Mouse (Mus musculus): ENCODE results near the gene Smbd1. TPM values are rescaled to one million over a fixed set of nuclear protein-coding genes. Genes with fewer than 3 reads are reported as not detected.

The Smbd1 gene
- polyA plus RNA-seq, 3 experiments from 2014 or later, result not detected

DNA sequence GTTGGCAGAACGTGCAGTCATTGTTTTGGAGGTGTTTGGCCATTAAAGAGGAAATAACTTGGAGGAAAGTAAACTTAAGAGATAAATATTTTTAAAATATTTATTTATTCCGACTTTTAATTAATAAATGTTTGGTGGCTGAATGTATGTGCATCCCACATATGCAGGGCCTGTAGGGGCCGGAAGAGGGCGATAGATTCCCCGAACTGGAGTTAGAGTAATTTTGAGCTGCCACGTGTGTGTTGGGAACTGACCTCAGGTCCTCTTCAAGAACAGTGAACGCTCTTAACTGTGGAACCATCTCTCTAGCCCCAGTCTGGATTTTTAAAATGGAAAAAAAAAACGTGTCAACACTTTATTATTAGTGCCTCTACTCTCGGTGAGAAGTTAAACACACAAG is 3.1 kb upstream of the Smbd1 start:
- no peak for ATAC-seq

DNA sequence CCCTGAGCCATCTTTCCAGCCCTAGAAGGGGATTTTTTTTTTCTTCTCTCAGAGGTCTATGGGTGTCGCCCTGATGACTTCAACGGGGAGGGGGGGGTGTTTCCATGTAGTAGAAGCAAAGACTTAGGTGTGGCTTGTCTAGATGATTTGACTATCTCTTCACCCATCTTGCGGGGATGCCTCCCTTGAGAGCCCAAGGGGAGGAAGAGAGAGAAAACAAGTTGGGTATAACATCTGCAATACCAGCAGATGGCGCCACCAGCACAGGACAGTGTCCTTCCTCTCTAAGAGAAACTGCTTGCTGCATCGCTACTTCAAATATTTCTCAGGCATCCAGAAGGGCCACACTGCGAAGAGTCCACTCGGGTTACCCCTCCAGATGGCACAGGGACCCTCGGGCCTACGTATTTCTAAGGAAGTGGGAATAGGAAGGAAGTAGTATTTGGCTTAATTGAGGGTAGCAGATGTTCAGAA is 2.6 kb upstream of the Smbd1 start:
- ATAC-seq, result peak; percentile 97

DNA sequence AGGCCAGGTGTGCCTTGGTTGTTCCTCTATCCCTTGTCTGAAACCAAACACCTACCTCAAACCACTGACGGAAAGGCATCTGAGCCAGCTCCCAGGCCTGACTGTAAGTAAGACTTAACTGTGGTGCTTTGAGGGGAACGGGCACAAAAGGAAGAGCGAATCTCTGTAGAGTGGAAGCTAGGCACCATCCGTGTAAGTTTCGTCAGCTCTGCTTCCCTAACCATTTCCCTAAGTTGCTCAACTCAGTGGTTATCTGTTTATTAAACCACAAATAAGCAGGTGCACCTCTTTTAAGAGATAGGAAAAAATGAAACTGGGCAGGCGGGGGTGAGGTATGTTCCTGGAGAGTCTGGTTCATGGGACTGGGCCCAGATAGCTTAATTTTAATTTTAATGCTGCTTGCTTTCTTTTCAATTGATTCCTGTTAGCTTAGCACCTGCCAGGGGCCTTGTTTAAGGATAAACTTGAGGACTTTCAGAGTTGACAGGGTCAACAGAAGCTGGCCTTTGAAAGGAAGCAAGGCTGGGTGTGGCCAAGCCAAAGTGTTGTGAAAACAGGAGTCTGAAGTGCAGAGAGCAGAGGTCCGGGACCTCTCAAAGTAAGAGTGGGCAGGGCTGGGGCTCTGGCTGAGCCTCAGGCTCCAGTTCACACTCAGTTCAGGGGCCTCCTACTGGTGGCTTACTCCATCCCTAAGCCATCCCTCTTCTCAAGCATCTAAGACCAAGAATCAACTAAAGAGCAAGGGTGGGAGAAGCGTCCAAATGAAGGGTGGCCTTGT is 2.7 kb downstream of the Smbd1 start:
- ATAC-seq, result no peak

DNA sequence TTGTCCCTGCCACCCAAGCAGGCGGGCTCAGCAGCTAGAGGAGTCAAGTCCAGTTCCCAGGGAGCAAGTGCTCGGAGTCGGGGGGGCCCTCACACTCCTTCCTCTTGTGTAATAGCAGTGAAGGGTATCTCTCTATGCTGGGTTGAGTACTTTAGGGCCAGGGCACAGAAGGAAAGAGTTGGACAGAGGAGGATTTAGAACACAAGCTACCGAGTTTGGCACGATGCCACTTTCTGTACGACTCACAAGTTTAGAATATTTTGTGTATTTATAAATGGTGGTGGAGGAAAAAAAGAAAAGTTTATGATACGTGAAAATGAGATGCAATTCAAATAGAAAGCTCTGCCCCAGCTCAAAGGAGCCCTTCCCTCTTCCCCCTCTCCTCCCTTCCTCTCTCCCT is 5.1 kb downstream of the Smbd1 start:
- no peak for ATAC-seq

DNA sequence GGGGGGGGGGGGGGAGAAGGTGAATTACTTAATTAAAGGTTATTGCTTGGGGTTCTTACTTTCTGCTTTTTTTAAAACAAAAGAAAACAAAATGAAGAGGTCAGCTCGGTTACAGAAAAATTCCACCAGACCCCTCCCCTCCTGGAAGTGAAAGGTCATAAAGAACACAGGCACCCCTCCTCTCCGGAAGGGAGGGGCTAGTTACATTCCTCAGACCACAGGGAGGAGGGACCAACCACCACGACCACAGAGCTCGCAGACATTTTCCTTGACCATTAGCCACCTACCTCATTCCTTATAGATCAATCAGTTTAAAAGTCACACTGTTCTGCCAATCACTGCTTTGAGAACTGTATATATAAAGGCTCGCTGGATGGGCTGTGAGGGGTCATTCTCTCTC is 6.4 kb downstream of the Smbd1 start:
- no peak for ATAC-seq

DNA sequence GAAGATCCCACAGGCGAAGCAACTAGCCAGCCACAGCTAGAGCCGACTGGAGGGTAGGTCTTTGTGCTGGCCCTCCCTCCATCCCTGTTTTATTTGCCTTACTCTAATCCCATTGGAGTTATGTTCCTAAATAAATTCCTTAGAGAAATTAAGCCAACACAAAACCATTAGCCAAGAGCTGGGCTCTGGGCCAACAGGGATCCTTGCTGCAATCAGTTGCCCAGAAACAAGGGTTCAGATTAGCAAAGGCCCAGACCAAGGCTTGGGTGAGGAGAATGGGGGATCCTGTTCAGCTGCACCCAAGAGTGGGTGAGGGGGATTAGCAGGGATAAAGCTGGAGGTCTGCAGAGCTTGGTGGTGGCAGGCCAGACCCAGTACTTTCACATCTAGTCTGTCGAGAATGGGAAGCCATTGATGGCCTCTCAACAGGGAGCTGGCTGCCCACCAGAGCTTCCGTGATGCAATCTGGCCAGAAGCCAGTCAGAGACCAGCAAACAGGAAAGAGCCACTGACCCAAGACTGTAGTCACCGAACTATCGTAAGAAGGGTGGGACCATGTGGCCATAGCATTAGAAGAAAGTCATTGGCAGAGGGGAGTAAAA is 6.9 kb downstream of the Smbd1 start:
- no peak for ATAC-seq

DNA sequence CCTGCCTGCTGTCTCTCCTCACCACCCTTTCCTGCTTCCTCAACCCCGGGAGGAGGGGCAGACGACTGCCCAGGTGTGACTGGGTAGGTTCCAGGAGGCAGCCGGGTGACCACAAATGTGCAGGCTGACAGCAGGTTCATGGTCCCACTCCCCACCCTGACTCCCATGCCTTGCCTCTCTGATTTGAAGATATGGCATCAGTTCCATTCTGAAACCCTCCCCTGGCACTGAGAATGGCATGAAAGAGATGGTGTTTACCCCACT is 12.9 kb downstream of the Smbd1 start, which contains the start of gene Muc20:
Gene Muc20, minus strand, starts transcription at position 10 of the 264 bp plus-strand sequence.
- no peak for ATAC-seq

DNA sequence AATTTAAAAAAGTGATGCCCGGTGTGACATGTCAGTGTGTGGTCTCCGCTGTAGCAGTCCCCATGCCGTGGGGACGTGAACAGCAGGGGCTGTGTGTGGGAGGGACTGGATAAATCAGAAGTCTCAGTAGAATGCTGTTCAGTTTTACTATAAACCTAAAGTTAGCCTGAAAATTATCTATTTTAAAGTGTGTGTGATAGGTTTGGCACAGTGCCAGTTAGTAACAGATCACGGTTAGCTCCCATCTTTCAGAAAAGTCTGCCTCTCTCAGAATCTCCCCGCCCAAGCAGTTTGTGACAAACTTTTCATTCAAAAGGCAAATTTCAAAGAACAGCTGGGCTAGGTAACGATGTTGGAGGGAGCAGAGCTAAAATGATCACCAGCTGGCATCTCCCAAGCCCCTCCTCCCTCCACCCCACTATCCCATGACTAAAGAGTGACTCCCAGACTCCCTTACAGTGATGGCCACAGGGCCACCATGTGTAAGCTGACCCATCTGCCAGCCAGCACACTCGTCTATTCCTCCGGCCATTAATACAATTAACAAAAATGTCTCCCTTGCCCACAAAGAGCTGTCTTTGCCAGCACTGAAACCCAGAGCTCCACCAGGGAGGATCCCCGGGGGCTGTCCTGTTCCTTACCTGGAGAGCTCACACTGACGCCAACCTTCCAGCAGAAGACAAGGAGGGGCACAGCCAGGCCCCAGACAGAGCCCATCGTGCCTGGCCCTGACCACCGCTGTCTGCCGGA is 13.4 kb downstream of the Smbd1 start:
- ATAC-seq, result no peak

DNA sequence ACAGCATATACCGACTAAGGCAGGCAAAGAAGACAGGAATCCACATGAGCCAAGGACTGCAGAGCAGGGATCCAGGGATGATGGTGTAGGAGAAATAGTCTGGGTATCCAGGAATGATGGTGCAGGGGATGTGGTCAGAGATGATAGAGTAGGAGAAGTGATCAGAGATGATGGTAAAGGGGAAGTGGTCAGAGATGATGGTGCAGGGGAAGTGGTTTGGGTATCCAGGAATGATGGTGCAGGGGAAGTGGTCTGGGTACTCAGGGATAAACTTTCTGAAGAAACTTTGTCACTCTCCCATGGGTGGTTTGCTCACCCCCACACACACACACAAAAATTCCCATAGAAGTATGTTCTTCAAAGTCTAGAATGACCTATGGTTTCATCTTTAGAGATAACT is 15.1 kb downstream of the Smbd1 start:
- ATAC-seq, result no peak

DNA sequence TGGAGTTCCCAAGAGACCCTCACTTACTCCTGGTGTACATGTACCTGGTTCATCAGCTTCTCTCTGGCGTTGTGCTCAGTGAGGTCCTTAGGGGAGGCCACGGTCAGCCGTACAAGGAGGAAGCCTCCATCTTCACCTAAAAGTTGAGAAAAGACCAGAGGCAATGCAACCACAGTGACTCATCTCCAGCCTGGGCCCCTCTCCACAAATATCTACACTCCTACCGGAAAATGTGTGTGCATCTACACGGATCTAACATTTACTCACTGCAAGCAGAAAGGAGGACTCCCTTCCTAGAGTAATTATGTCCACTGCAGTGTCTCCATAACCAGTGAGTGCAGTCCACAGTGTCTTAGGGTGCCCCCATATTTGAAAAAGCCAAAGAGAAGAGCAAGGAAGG is 20.2 kb downstream of the Smbd1 start:
- ATAC-seq, result no peak

DNA sequence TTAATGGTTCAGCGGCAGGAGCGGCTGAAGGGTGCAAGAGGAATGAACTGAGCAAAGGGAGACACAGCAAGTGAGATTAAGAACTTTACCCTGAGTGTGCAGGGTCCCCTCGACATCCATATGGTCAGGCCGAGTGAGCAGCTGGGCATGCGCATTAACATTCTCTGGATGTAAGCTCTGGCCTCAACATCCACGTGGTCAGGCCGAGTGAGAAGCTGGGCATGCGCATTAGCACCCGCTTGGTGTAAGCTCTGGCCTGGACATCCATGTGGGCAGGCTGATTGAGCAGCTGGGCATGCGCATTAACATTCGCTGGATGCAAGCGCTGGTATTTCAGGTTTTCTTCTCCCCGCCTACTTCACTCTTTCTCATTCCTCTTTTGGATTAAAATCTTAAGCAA is 25.4 kb downstream of the Smbd1 start:
- no peak for ATAC-seq

DNA sequence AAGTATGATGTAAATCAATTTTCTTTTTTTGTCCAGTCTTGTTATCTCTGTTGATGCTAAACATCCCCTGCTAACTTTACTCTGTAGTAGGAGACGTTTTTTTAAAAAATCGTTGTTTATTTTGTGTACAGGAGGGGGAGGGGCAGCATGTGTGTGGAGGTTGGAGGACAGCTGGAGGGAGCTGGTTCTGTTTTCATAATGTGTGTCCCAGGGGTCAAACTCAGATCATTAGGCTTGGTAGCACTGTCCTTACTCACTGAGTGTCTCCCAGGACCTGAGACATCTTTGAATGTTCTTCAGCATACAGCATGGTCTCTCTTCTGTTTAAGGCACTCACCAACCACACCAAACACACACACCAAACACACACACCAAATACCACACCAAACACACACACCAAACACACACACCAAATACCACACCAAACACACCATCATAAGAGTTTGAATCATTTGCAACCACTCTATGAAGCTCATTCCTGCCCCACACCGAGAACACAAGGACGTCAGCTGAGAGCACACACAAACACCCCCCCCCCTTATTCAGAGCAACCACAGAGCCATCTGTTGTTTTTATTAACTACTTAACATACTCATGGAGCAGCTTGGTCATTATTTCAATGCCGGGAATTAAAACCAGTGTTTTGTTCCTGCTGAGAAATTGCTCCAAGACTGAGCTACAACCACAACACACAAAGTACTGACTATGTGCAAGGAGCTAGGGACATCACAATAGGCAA is 26.8 kb downstream of the Smbd1 start:
- no peak for ATAC-seq

DNA sequence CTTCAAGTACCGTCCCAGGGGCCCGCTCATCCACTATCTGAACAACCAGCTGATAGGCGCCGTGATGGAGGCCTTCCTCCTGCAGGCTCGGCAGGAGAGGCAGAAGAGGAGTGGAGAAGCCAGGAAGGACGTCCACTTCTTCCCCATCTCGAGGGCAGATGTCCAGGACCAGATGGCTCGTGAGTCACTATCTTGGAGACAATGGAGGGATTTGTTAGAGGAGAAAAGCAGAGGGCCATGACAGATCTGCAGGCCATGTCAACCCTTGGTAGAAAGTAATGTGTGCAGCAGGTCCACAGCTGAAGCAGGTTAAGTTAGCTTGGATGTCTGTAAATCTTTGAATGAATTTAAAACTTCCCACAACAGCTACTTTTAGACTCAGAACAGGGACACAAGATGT is 31.3 kb downstream of the Smbd1 start:
- ATAC-seq, result no peak

DNA sequence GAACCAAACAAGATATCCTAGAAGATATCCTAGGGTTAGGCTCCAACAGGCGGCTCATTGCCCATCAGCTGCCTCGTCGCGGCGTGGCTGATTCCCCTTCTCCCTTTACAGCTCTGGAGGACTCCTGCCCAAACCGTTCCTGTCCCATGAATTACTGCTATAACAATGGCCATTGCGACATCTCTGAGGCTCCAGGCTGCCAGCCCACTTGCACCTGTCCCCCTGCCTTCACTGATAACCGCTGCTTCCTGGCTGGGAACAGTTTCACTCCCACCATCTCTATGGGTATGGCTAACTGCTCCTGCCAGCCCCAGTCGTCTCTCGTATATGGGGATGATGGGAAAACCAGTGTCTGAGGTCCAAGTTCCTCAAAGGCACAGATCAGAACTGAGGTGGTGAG is 33.6 kb downstream of the Smbd1 start:
- ATAC-seq, result no peak

DNA sequence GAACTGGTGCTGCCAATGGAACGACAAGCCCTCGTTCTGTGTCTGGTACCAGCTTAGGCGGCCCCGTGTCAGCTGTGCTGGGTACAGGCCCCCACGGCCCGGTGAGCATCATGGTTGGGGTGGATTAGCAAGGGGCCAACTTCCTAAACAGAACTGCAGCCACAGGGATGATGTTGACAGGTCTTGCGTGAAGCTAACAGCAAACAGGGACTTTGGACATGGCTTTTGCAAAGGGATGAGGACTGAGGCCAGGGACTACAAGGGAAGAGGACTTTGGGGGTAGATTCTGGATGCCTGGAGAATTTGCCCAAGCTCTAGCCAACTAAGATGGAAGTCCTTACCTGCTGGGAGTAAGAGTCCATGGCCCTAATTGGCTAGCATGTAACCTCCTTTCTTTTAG is 43.4 kb downstream of the Smbd1 start:
- no peak for ATAC-seq

DNA sequence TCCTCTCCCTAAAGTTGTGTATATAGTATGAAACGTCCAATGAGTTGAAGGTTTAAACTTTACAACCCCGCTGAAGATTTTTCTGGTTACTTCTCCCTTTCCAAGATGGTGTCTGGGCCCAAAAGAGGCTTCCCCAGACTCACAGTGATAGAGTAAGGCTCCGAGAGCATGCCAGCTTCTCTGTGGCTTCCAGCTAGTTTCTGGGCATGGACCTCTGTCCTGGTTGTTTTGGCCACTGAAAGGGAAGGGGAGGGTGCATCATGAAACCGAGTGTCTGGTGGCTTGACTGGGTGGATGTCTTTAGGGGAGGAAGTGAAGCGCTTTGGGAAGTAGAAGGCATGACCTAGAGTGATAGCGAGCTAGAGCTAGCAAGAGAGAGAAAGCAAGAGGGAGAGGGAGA is 45.3 kb downstream of the Smbd1 start:
- ATAC-seq, result no peak

DNA sequence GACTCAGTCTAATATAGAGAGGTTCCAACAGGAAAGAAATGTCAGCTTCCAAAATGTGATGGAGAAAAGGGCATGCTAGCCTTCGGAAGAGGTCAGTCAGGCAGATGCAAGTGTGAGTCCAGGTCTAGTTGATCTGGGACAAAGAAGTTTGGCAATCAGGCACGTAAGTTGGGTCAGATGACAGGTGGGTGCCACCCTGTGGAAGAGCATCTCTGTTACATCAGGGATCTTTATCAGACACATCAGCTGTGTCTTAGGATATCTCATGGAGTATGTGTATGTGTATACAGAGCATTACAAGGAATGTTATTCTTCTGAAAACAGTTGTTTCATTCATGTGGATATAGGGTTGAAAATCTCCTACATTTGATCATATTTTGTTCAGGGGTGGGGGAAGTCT is 45.7 kb downstream of the Smbd1 start:
- no peak for ATAC-seq

Other genes with a start within 250 kb of the Smbd1 start
- 10 to 100 TPM; 15.9 to 22.7 (median 17.9) TPM for gene Tfrc, start 201.6 kb downstream of the Smbd1 start, polyA plus RNA-seq (2017; shearing (Covaris generic))
- gene Tnk2, start 166.6 kb downstream of the Smbd1 start, polyA plus RNA-seq (2017; shearing (Covaris generic)), result 10 to 100 TPM in 1 of 3 experiments, 1 to 10 TPM in 2; 7.2 to 10.1 (median 8.6) TPM
- under 1 TPM in 1 of 3 experiments, not detected in 2; 0.05 TPM for gene Muc4, start 74.6 kb downstream of the Smbd1 start, polyA plus RNA-seq (2017; shearing (Covaris generic))
- 1 to 10 TPM in 1 of 3 experiments, not detected in 2; 2.3 TPM for gene Muc20, start 13.0 kb downstream of the Smbd1 start, polyA plus RNA-seq (2017; shearing (Covaris generic))
- 10 to 100 TPM; 54.2 to 93.0 (median 62.4) TPM for gene Fyttd1, start 67.0 kb upstream of the Smbd1 start, polyA plus RNA-seq (2017; shearing (Covaris generic))
- 10 to 100 TPM in 2 of 3 experiments, 1 to 10 TPM in 1; 9.3 to 15.1 (median 13.8) TPM for gene Rubcn, start 67.3 kb upstream of the Smbd1 start, polyA plus RNA-seq (2017; shearing (Covaris generic))
- gene Lrch3, start 103.6 kb upstream of the Smbd1 start, polyA plus RNA-seq (2017; shearing (Covaris generic)), result 10 to 100 TPM; 19.6 to 23.6 (median 21.9) TPM
- 1 to 10 TPM in 2 of 3 experiments, under 1 TPM in 1; 0.86 to 2.4 (median 1.4) TPM for gene Iqcg, start 245.7 kb upstream of the Smbd1 start, polyA plus RNA-seq (2017; shearing (Covaris generic))
- gene Rpl35a, start 246.0 kb upstream of the Smbd1 start, polyA plus RNA-seq (2017; shearing (Covaris generic)), result 1,000 to 10,000 TPM; 1,095 to 1,593 (median 1,512) TPM